Mouse (Mus musculus) common myeloid progenitor, adult 5-6 weeks (primary cell): ENCODE data around the gene Gpc5. TPM values are rescaled to one million over a fixed set of nuclear protein-coding genes. Genes with fewer than 3 reads are reported as not detected.

ENCODE experiments used
- ATAC-seq: replicated peaks from 2 replicates; pipeline ENCODE4 v1.8.0; 2016; ENCODE audit warnings: low read depth, mild to moderate bottlenecking, moderate TSS enrichment, inconsistent platforms; ENCODE audit not compliant: poor library complexity, severe bottlenecking
- total RNA-seq: library from RNA; stranded (forward); fragments of 200-1000, 187-1606 nt; gene quantifications from 2 replicates; pipeline ENCODE4 v1.2.3, GENCODE M21; 2017

Gene Gpc5
- total RNA-seq, 1 experiment from 2014 or later, result not detected

DNA sequence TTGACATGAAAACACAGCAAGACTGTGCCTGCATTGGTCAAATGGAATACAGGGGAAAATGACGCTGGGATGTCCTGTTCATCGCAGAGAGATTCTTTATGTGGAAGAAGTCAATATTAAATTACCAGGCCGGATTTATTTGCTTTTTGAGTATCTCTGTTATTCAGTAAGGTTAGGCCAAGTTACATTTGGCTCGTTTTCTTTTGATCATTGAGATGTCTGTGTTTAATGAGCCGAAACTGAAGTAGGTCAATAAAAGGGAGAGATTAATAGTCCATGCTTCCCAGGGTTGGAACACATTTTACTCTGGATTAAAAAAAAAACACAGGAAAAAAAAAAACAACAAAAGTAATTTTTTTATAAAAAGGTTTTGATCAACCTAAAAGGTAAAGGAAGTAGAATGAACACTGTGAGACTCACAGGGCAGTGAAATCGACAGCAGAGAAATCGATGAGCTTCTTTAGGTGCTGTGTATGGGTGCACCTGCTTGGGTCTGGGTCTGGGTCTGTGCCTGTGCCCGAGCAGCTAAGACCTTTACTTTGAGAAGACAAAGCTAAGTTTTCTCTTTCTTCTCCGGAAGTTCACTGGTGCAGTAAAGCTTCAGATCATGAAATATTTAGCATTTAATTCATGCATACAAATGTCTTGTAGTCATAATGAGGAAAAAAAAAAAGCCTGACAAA is 8.7 kb downstream of the Gpc5 start:
- no peak for ATAC-seq

DNA sequence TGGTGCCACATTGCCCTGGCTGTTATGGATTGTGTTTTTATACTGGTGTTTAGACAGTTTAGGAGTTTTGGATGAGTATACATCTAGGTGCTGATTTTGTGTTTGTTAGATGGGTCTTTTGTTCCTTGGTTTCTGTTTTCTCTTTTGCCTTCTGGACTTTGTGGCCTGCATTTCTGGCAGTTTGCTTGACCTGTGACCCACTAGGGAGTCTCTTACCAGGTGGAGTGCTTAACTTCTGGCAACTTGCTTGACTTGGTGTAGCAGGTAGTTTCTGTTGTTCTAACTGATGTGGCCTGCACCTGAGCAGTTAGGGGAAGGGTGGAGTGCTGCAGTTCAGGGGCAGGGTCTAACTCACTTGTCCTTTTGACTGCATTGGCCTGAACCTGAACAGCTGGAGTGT is 14.3 kb downstream of the Gpc5 start:
- ATAC-seq, result no peak

DNA sequence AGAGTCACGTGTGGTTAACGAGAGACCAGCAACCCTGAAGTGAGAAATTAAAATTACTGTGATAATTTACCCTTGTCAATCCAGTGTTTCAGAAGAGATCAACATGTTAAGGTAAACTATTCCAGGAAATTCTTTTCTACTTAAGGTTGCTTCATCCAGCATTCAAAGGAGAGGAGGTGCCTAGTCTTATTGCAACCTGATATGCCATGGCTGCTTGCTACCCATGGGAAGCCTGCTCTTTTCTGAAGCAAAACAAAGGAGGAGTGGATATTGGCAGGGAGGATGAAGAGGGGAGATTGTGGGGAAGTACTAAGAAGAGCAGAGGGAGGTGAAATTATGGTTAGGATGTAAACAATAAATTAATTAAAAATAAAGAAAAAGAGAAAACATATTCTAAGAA is 15.5 kb downstream of the Gpc5 start:
- no peak for ATAC-seq

DNA sequence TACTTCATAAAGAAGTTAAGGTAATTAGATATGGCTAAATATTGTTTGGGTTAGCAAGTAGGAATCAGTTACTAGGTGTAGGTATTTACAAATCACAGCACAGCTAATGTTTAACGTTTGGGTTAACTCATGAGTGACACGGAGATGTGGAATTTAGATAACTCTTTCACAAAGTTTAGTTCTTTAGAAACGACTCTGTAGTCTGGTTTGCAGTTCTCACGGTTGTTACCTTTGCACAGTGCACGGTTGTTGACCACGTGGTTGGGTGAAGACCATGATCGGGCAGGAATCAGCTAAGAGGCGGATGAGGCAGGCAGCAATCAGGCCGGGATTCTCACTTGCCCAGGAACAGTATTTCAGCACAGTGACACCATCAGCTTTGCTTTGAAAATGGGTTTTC is 26.6 kb downstream of the Gpc5 start:
- no peak for ATAC-seq

DNA sequence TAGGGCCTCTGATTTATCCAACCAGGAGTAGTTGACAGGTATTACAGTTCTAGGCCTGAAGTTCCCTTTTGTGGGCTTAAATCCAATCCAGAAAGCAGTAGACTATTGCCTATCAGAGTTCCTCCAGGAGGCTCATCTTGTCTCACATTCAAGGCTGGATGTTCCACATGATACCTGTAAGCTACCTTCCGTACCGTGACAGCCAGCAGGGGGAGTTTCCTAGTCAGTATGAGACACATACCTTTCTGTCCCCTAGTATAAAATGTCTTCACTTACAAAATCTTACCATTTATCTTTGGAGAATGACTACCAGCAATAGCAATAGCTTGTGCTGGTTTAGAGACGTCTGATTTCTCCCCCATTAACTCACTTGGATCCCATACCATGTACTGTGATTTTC is 56.8 kb downstream of the Gpc5 start:
- no peak for ATAC-seq

DNA sequence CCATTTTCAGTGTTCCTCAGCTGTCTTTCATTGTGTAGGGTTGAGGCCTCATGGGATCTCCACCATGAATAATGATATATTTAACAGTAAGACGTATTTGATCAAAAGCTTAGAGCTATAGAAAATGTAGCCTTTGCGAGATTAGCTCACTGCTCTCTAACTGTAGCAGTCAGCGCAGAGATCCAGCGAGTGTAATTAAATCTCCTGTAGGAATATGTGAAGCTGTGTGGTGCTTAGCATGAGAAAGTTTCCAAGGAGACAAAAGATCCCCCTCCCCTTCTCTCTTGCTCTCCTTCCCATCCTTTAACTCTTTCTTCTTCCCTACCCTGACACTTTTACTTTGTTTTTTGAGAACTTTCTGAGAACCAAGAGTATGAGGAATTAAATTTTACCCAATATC is 64.6 kb downstream of the Gpc5 start:
- ATAC-seq, result no peak

DNA sequence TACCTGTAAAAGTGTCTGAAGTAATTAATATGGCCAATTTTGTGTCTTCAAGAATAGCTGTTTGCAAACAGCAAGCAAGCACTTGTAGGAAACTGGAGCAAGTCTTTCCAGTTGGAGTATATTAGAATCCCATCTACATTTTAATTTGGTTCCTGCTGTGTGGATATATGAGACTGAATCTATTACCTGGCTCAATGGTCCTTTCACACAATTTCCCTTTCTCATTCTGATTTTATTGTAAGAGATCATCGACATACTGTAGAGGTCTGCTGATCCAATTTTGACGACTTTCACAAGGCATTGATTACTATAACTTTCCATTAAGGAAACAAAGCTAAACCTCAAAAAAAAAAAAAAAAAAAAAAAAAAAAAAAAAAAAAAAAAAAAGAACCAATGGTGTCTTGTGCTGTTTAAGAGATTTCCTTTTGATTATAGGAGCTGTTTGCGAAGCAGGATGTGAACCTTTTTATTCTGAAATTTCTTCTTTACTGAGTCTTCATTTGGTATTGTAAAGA is 85.4 kb downstream of the Gpc5 start:
- no peak for ATAC-seq

DNA sequence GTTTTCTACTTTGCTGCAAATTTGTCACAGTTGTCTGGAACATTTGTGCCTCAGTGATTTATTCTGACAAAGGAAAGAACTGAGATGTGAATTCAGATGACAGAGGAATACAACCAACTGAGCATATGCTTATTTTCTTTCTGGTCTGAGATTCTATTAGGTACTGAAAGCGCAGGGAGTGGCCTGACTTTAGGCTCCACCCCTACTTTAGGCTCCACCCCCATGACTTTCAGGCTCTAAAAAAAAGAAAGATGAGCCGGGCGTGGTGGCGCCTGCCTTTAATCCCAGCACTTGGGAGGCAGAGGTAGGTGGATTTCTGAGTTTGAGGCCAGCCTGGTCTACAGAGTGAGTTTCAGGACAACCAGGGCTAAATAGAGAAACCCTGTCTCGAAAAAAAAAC is 87.9 kb downstream of the Gpc5 start:
- no peak for ATAC-seq

DNA sequence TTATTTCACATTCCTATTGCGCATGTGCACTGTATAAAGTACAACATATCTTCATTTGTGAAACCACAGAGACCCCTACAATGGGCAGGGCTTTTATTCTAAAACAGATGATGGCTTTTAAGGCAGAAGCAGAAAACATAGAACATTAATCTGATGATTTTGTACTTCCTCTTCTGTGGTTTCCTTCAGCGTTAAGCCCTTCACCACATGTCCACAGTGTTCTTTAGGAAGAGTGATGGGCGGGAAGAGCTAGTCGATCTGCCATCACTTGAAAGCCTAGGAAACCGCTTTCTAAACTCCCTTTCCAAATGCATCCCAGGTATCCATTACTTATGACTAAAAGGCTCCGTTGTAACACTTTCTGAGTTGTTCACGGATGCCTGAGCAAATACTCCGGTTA is 96.2 kb downstream of the Gpc5 start:
- ATAC-seq, result peak; percentile 97

DNA sequence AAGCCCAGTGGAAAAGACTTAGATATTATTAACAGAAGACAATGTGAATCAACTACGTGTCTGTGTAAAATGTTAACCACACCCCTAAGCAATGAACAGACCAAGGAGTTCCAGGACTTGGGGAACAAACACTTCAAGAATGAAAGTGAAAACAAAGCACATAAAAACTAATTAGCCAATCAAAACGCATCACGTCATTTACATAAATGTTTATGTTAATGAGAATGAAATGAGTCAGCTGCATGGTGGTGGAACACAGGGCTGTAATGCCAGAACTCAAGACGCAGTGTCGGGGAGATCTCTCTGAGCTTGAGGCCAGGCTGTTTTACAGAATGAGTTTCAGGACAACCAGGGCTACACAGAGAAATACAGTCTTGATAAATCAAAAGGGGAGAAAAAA is 136.1 kb downstream of the Gpc5 start:
- no peak for ATAC-seq

DNA sequence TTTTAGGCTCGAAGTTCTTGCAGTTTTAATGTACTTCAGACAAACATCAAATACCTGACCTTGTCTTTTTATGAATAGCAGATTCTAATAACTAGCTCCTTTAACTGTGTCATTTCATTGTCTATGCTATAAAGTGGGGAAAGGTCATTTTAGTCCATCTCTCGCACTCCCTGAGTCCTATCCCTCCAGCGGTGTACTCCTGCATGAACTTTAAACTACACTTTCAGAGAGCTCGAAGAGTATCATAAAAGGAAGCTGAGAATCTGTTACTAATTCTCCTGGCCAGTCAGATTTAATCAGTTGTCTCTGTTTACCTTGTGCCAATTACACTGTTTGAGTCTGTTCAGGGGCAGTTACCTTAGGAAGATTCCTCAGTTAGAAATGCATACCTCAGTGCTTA is 144.4 kb downstream of the Gpc5 start:
- ATAC-seq, result no peak

DNA sequence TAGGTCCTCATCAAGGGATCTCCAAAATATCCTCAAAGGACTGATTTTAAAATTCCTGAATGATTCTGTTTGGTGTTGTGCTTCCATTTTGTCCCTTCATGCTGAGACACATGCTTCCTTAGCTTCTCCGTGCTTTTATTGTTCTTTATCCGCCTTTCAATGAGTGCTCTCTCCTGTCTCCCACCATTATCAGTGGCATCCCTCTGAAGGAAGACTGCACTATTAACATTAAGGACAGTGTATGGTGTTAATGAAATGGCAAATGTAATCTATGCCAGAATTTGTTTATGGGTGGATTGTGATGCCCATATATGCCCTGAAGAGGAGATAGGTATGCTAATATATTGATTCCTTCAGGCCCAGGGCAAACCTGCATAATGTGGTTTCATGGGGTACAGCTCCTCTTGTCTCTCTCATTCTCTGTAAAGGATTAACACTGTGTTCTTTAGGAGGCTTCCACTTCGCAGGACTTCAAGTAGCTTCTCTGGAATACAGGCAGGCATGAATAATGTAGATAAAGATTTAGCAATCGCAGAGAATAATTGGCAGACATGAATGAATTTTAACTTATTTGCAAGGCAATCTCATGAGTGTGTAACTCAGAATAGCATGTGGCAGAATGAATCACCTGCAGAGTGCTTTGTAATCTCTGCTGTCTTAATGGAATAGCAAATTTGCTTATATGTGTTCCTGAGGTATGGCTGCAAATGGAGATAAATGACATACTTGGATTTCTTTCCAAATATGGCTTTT is 148.8 kb downstream of the Gpc5 start:
- no peak for ATAC-seq

DNA sequence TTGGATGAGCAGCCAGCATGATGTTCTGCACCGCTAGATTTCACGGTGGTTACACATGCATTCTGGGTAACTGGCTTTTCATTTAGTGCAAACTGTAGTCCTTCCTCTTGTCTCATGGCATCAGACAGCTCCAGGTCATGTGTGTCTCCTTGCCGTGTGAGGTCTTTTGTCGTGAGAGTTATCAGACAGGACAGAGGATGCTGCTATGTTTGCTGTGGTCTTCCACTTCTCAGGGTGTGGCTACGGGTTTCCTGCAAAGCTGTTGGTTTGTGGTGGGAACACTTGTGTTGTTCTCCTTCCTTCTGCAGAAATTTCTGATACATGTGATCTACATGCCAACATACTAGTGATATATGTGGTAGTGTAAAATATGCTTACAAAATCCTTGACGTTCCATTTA is 158.5 kb downstream of the Gpc5 start:
- peak; percentile 91 for ATAC-seq

DNA sequence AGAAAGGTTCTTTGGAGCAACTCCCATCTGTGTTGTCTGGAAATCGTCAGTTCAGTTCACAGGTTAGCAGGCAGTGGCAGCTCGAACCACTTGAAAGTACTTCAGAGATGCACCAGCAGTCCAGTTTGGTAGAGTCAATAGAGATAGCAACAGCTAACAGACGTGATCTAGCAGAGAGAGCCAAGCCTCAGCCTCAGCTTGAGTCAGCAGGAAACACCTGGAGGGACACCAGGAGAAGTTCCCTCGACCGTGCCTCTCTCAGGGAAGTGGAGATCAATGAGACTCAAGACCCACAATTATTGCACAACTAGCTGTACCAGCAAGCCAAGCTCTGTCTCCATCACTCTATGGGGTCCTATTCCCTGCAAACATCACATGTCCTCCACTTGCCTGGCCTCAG is 159.8 kb downstream of the Gpc5 start:
- ATAC-seq, result peak; percentile 70

DNA sequence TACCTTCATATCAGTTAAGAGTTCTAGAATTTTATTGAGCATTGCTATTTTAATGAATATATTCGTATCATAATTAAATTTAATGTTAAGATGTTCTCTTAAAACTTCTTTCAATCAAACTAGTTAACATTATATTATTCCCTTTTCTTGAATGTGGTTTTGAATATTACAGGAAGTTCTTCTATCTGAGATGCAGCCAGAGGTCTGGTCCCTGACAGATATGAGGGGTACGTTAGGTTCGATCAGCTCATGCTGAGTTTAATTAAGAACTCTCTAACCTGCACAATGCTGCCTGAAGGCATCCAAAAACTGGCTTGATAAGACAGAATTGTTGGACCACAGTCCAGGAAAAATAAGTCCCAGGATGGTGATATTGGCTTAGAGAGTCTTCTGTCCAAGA is 161.1 kb downstream of the Gpc5 start:
- no peak for ATAC-seq

DNA sequence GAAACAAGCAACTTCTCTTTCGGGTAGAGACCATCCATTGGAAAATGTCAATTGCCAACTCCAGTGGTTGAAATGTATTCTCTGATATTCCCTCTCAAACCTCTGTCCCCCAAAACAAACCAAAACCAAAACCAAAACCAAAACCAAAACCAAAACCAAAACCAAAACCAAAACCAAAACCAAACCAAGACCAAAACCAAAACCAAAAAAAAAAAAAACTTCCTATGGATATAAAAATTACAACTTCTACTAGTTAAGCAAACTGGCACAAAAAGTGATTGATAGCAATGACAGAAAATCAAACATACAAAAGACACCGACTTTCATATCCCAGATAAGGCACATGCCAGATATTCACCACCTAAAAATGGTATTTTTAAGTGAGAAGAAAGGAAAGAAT is 161.7 kb downstream of the Gpc5 start:
- ATAC-seq, result no peak

DNA sequence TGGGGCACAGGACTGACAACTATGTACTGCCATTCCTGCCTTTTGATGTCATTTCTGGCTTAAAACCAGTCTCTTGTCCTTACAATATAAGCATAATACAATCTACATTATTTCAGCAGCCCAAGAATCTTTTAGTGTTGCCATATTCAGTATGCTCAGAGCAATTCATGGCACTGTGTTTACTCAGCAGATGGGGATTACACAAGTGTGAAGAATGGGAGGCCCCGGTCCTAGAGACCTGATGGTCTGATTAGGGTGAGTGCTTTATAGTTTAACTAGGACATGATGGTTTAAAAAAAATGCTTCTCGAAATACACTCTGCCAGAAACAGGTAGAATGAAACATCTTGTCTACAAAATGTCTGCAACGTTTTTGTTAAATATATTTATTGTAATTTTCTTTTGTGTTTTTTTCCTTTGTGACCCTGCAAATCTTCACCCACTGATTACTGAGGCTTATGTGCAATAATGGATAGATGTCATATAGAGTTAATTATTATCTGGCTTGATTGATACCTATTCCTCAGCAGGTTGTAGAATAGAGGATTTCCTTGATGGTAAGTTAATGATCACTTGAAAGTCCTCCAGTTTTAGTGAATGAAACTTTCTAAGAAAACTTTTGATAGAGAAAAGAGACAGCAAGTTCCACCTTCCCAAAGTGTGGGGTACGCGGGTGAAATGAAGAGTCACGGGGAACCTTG is 177.8 kb downstream of the Gpc5 start:
- no peak for ATAC-seq

DNA sequence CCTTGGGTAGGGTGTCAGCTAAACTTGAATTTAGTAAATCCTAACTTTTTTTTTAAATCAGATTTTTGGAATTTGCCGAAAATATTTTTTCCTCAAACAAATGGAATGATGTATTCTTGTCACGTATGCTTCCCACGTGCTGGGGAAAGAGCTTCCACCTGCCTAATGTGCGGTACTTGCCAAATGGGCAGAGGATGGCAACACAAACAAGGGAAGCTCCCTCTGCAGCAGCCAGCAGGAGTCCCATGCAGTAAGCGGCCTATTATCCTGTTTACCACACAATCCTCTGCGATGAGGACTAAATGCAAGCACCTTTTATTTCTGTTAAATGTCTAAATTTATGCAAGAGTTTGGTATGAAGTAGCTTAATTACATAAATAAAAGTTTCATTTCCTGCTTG is 178.4 kb downstream of the Gpc5 start:
- no peak for ATAC-seq

DNA sequence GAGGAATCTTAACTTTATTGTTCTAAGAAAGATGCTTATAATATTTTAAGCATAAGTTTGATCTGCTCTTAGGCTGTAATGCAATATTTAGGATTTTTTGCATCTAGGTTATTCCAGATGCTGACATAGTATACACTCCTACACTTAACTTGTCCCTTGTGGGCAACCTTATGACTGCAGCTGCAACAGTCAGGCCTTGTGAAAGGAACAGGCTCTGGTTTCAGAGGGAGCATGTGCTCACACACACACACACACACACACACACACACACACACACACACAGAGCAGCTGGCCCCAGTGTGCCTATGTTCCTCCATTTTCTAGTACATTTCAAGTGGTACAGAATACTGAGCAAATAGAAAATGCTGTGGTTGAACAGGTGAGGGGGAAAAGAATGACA is 190.8 kb downstream of the Gpc5 start:
- ATAC-seq, result no peak

DNA sequence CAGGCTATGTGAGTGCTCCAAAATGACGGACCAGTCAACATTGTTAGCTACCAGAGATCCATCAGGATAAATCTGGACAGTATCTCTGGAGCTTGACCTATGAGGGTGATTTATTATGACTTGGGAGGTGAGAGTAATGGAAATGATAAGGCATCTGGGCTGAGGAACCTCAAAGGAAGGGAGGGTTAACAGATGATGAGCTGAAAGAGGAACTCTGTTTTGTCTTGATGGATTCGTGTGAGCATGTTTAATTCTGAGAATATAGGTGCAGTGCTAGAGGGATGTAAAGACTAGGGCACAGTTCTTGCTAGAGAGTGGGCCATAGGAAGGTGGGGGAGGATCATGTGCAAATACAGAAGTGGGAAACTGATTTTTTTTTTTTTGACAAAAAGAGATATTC is 232.2 kb downstream of the Gpc5 start:
- peak; percentile 56 for ATAC-seq

DNA sequence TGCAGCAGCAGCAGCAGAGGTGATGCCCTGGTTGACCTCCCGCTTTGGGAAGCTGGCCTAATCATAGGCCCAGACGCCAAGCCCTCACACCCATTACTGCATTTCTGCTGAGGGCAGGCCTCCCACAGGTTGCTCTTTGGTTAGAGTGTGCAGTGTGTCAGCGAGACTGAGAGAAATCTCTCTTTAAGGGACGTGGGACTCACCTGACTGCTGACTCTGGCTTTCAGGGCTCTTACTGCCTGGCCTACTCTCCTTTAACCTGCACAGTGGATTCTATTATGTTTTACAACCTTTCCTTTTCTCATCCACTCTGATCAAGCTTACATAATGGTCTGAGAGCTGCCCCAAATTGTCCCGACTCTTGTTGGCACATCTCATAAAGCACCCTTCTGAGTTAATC is 234.4 kb downstream of the Gpc5 start:
- no peak for ATAC-seq
